Mouse (Mus musculus): ENCODE measurements around the gene Hip1r.

Gene Hip1r

DNA sequence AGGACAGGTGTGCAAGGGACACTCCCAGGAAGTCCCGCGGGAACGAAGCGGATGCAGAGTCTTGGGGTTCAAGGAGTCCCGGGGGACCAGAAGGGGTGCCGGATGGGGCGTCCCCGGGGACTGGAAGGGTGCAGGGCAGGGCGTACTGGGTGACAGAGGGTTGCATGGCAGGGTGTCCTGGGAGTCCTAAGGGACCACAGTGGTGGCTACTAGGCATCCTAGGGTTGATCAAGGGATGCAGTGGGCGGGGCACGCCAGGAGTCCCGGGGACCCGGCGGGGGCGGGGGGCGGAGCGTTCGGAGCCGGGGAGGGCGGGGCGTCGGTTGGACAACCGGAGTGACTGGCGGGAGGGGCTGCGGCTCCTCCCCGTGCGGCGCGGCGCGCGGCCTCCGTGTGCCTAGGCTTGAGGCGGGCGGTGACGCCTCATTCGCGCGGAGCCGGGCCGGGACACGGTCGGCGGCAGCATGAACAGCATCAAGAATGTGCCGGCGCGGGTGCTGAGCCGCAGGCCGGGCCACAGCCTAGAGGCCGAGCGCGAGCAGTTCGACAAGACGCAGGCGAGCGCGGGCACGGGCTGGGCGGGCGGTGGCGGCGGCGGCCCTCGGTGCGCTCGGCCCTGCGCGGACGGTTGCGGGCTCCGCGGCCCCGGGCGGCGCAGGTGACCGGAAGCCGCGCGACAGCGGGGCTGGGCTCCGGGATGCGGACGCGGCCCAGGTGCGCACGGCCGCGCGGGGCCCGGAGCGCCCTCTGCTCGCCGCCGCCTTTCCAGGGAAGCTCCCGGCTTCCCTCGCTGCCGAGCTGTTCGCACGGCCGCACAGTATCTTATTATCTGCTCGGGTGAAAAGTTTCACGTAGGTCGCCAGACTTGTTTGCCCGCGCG, at the start of gene Hip1r:
Gene Hip1r (plus strand): TSS at position 330 of the 880 bp plus-strand sequence.
- DNase-seq = peak; percentile 83 to 87

DNA sequence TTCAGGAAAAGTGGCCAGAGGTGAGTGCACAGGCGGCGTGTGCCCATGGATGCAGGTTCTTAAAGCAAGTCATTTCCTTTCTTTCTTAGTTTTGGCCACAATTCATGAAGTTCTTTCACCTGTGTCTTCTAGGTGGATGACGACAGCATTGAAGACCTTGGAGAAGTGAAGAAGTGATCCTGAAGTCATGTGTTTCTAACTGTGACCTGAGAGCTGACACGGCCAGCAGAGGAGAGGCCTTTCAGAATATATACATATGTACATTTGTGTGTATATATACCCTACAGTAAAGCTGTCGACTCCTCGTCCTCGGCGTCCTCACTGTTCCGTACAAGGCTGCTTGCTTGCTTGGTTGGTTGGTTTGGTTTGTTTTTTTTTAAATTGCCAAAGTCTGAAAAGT, 46.3 kb upstream of the Hip1r start, which contains the start of gene Gm43518:
Gene Gm43518 (plus strand): TSS at position 301 of the 400 bp plus-strand sequence.
- no peak for DNase-seq

DNA sequence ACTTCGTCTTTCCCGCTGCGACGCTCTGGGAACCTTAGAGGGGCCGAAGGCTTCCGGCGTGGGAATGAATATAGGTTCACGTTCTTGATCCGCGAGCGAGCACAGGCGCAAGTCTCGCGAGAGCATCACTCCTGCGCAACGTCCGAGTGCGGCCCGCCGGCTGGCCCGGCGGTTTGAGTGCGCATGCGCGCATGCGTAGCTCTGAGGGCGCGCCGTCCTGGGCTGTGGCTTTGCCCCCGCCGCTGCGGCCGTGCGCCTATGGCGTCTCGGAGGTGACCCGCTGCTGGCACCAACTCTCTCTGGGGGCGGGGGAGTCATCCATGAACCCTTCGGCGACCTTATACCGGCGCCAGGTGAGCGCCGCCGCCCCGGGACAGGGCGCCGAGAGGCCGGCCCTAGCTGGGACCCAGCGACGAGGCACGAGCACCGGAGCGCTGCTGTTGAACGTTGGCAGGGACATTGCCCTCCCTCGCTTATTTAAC, 42.9 kb upstream of the Hip1r start, which contains the start of gene Ccdc62:
Gene Ccdc62 (plus strand): TSS at position 172 of the 482 bp plus-strand sequence.
- peak; percentile 95 to 96 for DNase-seq

DNA sequence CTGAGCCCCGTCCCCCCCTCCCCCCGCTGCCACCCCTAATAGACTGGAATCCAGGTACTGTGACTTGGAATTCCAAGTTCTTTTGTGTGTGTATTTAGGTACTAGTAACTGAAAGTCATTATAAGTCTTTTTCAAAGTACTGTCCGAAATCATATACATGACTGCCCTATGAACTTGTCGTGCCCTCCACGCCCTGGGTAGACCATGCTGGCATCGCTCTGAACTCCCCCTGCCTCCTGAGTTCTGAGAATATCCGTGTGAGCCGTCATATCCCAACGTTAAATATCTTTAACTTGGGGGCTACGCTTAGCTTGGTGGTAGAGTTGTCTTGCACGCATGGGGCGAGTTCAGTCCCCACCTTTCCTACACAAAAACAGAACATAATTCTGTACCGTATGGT, 42.3 kb upstream of the Hip1r start:
- no peak for DNase-seq

DNA sequence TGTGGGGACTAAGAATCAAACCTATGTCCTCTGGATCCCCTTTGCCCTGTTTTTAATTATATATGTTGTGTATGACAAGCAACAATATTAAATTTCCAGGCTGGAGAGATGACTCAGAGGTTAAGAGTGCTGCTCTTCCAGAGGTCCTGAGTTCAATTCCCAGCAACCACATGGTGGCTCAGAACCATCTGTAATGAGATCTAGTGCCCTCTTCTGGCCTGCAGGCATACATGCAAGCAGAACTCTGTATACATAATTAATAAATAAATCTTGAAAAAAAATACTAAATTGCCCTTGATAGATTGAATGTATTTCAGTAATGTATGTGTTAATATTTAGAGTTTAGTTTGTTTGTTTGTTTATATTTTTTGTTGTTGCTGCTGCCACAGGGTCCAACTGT, 40.5 kb upstream of the Hip1r start:
- DNase-seq = no peak

DNA sequence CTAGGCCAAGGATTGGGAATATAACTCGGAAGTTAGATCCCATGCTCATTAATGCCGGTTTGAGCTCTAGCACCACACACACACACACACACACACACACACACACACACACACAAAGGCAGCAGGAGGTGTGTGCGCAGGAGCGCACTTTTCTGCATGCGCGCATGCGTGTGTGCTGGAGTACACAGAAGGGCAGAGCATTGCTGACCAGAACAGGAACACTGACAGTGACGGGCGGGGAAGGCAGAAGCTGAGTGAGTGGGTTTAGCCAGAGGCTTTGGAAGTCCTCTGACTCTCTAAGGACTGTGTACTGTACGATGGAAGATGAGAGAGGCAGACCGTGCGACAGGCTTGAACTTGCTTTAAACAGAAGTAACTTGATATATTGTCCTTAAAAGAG, 39.9 kb upstream of the Hip1r start:
- DNase-seq = no peak

DNA sequence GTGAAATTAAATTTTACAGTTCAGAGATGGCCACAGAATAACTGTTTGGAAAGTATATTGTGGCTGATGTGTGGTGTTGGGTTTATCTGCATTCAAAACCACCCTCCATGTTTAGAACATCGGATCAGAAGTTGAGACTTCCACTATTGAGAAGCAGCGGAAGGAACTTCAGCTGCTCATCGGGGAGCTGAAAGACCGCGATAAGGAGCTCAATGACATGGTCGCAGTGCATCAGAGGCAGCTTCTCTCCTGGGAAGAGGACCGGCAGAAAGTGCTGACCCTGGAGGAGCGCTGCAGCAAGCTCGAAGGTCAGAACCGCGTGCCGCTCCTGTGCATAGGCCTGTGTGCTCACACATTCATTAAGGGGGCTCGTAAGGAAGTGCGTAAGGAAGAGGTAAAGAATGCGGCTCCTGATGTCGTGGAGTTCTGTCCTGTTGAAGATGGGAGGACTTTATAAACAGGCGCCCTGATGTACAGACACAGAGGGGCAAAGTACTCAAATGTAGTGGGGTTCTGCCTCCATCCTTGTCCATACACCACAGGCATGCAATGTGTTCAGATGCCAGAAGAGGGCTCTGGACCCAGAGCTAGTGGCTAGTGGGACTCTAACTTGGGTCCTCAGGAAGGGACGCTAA, 39.4 kb upstream of the Hip1r start:
- DNase-seq = peak in 1 of 2 experiments; percentile 47

DNA sequence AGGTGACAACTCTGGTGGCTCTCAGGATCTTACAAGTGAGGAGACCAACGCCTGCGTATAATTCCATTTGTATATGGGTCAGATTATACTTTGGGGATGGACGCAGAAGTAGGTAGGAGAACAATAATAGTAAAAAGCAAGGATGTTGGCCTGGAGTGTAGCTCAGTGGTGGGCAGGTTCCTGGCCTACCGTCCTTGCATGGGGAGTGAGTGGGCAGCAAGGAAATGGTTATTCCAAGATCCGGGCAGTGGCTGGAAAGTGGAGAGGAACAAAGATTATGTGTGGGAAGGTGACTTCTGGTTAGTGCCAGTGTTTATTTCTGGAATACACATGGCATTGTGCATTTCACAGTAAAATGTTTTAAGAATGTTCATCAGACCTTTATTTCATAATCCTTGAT, 37.5 kb upstream of the Hip1r start:
- DNase-seq = no peak

DNA sequence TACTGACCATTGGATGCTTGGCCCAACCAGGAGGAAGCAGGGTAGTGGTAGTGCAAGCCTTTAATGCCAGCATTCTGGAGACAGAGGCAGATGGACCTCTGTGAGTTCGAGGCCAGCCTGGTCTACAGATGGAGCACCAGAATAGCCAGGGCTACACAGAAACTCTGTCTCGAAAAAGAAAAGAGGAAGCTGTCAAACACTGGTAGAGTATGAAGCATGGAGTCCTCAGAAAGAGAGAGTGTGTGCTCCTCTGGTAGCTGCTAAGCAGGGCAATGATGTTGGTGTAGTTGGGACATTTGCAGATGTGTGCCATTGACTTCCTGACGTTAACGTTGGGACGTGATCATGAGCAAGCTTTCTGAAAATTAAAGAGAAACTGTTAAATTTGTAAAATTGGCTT, 34.9 kb upstream of the Hip1r start:
- DNase-seq = no peak

DNA sequence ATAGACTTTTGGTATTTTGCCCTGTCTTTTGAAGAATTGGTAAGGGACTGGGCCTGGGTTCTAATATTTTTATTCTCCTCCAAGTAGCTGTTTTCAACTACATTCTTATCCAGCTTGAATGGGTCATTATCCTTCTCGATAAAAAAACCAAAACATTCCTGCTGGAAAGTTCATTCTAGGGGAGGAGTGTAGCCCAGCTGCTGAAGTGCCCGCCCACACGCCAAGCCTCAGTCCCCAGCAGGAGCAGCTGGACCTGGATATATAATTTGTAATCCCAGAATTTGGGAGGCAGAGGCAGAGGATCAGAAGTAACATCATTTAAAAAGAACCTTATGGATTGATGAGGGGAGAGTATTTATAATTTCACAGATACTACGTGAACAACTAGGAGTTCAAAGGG, 26.9 kb upstream of the Hip1r start:
- no peak for DNase-seq

DNA sequence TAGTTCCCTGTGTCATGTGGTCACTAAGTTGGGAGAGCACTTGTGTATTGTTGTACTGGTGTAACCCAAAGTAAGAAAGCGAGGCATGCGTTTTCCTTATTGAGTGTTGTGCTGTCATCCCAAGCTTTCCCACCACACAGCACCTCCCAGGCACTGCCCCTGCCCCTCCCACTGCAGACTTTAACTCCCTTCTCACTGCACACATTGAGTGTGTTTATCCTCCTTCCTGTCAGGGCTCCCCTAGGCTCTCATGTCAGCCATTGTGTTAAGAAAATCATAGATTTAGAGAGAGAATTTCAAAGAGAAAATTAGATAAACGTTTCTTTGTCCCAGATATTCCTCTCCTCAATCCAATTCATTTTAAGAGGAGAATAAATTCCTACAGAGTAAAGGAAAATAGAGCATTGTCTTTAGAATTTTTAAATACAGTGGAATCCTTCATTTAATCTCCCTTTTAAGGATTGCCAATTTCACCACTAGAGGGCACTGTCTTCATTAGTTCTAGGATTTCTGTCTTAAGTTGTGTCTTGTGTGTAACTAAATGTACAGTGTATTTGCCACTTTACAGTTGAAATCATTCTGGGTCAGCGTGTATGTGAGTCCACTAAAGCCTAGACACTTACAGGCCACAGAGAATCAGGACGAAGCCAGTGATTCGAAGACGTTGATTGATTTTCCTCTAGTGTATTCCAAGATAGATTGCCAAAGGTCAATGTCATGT, 26.2 kb upstream of the Hip1r start:
- peak; percentile 46 to 77 for DNase-seq

DNA sequence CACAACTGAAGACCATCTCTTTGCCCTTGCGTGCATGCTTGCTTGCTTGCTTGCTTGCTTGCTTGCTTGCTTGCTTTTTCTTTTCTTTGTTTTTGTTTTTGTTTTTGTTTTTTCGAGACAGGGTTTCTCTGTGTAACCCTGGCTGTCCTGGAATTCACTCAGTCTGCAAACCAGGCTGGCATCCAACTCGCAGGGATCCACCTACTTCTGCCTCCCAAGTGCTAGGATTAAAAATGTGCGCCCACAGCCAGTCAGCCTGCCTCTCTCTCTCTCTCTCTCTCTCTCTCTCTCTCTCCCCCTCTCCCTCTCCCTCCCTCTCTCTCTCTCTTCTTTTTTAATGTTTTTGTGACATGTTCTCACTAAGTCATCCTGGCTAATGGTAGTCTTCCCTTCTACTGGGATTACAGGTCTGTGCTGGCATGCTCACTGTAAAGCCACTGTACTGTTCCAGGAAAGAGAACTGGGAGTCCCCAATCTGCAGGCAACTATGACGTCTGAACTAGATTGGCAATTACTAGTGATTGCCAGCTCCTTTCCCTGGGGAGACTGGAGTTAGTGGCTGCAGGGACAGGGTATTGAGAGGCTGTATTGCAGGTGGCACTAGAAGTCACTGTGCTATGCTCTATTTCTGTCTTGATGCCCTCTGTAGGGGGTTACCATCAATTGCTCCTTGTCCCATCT, 20.9 kb upstream of the Hip1r start:
- no peak for DNase-seq

DNA sequence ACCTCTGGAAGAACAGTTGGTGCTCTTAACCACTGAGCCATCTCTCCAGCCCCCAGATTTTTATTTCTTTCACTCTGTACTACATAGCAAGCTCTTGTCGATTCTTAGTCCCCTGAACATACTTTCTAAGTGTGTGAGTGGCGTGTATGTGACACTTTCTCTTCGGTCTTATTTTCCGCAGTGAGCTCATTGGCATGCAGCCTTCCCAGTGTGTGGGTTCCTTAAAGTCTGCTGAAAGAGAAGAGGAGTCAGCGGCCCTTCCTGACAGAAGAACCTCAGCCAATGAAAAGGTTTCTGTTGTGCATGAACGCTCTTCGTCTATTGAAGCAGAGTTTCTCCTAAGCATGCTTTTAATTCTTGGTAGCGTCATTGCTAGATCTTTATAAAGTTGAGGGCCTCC, 16.2 kb upstream of the Hip1r start:
- DNase-seq = no peak

DNA sequence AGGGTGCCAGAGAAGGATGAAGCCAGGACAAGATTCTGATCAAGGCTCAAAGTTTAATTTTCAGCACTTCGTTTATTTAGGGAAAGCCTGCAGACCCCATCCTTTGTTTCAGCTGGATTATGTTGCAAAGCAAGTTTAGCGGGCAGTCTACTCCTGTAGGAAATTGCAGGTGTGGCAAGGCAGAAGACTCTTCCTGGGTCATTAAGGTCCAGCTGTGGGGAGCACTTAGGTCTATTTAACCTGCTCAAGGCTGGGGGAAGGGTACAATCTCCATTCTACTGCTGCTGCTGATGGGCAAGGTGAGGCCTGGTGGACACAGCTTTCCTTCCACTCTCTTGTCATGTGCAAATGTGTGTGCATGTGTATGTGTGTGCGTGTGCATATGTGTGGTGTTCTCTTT, 14.4 kb upstream of the Hip1r start:
- no peak for DNase-seq

DNA sequence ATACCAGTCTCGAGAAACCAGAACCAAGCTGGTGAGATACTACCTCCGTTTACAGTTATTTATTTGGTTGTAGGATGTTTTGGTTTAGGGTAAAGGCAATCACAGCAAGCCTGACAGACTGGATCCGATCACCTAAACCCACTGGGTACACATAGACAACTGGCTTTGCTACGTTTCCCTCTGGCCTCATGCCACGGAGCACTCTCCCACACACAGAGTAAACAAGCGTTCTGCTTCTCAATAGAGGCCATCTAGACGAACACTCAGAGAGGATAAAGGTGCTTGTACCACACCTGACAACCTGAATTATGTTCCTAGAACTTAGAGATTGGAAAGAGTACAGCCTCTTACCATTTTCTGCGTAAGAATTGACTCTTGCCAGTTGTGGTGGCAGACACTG, 13.3 kb upstream of the Hip1r start:
- DNase-seq = no peak

DNA sequence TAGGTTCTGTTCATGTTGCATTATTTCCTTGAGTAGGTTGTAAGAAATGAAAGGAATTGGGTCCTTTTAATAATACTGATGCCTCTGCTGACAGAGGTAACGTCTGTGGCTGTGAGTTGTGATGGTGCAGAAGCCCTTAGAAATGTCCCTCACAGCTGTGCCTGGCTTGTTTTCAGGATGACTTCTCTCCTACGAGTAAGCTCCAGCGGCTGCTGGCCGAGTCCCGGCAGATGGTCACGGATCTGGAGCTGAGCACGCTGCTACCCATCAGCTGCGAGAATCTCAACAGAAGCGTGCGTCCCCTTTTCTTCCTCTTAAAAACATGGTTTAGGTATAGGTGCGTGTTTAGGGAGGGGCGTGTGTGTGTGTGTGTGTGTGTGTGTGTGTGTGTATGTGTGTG, 12.4 kb upstream of the Hip1r start:
- DNase-seq = no peak

DNA sequence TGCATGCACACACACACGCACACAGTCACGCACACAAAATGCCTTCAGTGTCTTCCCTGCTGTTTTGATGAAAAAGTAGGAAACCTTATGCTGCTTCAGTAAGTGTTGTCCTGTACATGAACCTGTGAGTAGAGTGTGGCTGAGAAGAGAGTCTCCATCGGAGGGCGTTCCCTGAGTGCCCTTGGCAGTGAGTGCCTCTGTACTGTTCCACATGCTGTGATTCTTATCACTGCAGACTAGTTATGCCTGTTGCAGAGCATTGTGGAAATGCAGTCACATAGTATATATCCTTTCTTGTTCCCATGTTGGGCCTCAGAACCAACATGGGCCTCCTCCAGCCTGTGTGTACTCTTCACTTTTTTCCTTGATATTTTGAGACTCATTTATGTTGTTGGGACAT, 9.2 kb upstream of the Hip1r start:
- no peak for DNase-seq

DNA sequence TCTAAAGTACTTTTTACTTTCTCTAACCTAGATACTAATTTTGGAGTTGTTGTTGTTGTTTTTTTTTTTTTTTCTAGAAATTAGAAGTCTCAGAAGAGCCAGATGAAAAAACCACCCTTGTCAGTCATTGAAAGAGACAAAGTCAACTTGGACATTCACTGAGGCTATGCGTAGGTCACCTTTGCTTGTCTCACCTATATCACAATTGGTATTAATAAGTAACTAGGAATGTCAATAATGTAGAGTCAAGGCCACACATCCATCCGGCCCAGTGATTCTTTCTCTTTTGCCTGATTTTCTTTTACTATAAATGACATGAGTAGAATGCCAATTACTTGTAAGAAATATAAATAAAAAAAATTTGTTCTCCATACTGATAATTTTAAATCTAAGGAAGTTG, 6.7 kb upstream of the Hip1r start:
- DNase-seq = no peak

DNA sequence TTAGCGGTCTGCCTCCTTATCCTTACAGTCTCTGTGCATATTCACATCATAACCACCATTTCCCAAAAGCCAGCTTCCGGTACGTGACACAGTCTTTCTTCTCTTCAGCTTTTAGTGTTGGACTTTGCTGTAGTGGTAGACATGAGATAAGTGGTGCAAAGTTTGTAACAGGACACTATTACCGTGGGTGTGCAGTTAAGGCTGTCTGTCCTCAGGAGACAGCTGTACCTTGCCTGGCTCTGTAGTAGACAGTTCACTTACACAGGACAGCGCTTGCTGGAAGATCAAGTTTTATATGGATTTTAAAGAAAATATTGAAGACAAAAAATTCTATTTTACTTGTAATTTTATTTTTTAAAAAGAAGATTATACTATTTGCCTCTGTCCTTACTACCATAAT, 5.0 kb upstream of the Hip1r start:
- no peak for DNase-seq

DNA sequence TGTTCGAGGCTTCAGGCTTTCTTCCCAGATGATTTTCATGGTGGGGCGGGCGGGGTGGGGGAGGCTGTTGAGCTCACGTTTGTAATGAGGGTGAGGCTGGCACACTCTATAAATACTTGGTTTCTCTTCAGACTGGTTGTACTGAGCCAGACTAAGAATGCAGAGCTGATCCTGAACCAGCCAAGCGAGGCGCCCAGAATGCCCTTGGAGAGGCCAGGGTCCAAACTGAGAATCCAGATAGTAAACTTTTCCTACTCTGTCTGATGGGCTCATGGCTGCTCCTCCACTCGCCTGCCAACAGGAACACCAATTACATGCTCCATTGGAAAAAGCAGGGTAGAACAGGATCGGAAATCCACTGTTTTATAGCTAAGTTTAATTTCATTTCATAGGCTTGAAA, 4.2 kb upstream of the Hip1r start:
- DNase-seq = no peak

DNA sequence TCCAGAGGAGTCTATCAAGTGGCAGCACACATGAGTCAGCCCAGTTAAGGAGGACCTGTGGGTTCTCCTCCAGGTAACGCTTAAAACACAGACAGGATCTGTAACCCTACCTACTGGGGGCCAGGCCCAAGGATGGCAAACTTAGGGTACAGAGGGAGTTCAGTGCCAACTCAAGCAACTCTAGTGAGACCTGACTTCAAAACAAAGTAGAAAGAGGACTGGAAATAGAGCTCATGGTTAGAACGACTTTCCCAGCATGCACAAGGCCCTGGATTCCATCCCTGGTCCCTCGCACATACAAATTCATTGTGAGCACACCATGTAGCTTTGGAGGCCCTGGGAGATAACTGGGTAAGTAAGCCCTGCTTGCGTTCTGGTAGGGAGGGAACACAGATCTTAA, 2.9 kb upstream of the Hip1r start:
- no peak for DNase-seq

DNA sequence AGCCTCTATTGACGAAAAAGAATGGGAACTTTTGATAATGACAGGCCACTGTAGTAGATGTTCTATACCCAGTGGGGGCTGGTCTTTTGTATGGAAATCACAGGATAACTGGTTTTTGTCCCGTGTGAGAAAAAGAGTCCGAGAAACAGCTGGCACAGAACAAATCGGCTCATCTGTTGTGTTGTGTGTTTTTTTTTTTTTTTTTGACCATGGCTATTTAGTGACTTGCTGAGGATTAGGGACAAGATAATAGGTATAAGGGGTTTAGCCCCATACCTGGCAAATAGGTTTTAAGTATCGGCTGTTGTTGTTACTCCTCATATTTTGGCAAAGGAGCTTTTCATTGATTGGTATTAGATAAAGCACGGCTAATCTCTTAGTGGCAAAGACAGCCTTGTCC, 975 bp upstream of the Hip1r start:
- no peak for DNase-seq

DNA sequence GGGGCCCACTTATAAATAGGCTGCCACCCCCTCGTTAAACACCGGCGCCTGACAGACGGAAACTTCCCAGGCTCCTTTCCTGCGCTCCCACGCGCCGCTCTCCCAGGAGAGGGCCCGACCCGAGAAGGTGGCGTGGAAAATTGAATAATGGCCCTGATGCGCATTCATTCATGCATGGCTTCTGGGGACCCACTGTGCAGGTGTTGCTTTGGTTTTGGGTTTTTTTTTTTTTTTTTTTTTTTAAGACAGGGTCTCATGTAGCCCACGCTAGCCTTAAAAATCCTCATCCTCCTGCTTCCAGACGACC, 704 bp downstream of the Hip1r start:
- DNase-seq = no peak
